Mouse (Mus musculus) midbrain, embryonic 16.5 days (tissue): ENCODE measurements around the gene Sulf2. TPM values are rescaled to one million over a fixed set of nuclear protein-coding genes. Genes with fewer than 3 reads are reported as not detected.
"Not testable (repeated sequence)": the region's sequence is repeated elsewhere in the genome, so short reads cannot be mapped to it uniquely, and the experiment has no call there.

Source experiments
- ATAC-seq: fragments of 200-750 bp; cut with Nextera tagmentation; 2 replicates; pipeline ENCODE4 v1.8.0; 2017; ENCODE audit warnings: moderate TSS enrichment
- H3K27ac ChIP-seq: fragments of 300-500 bp; sonication (generic); 2 replicates; pipeline ENCODE4 v1.5.1; 2014; ENCODE audit warnings: mild to moderate bottlenecking, low read length, mixed read lengths
- H3K27me3 ChIP-seq: fragments of 300-500 bp; sonication (generic); 2 replicates; pipeline ENCODE4 v1.6.1; 2014; ENCODE audit warnings: low read depth, low read length, mixed read lengths; ENCODE audit not compliant: control insufficient read depth, insufficient read depth
- H3K36me3 ChIP-seq: fragments of 300-500 bp; sonication (generic); 2 replicates; pipeline ENCODE4 v1.6.1; 2014; ENCODE audit warnings: mild to moderate bottlenecking, low read length, moderate library complexity, mixed read lengths; ENCODE audit not compliant: control insufficient read depth, insufficient read depth
- H3K4me1 ChIP-seq: fragments of 300-500 bp; sonication (generic); 2 replicates; pipeline ENCODE4 v1.6.1; 2014; ENCODE audit warnings: mild to moderate bottlenecking, low read length, mixed read lengths; ENCODE audit not compliant: control insufficient read depth, insufficient read depth
- H3K4me2 ChIP-seq: fragments of 300-500 bp; sonication (generic); 2 replicates; pipeline ENCODE4 v1.6.1; 2014; ENCODE audit warnings: mild to moderate bottlenecking, low read length, mixed read lengths
- H3K4me3 ChIP-seq: fragments of 300-500 bp; sonication (generic); 2 replicates; pipeline ENCODE4 v1.5.1; 2014; ENCODE audit warnings: low read depth, mild to moderate bottlenecking, low read length, moderate library complexity, mixed read lengths
- H3K9ac ChIP-seq: fragments of 300-500 bp; sonication (generic); 2 replicates; pipeline ENCODE4 v1.6.1; 2014; ENCODE audit warnings: low read depth, low read length, mixed read lengths
- H3K9me3 ChIP-seq: fragments of 300-500 bp; sonication (generic); replicated peaks from 2 replicates; pipeline ENCODE4 v1.6.1; 2014; ENCODE audit warnings: mild to moderate bottlenecking, low read length, mixed read lengths; ENCODE audit not compliant: control insufficient read depth, poor library complexity, severe bottlenecking
- WGBS: fragments of 180-500 bp; shearing (Covaris S2); extraction: QIAGEN DNeasy Blood & Tissue Kit; methylation state at CpG from one replicate; pipeline ENCODE4 v1.1.7; 2014; 5-methylcytosine and 5-hydroxymethylcytosine counted together
- polyA plus RNA-seq: library from polyadenylated mRNA; unstranded; fragments of >200 nt; fragmentation: Nextera tagmentation; extraction: Ambion mirVana; gene quantifications from 2 replicates; pipeline ENCODE4 v1.2.1, GENCODE M21; 2015

Sulf2 gene
- polyA plus RNA-seq, 1 experiment from 2014 or later, result 88.1 TPM

DNA sequence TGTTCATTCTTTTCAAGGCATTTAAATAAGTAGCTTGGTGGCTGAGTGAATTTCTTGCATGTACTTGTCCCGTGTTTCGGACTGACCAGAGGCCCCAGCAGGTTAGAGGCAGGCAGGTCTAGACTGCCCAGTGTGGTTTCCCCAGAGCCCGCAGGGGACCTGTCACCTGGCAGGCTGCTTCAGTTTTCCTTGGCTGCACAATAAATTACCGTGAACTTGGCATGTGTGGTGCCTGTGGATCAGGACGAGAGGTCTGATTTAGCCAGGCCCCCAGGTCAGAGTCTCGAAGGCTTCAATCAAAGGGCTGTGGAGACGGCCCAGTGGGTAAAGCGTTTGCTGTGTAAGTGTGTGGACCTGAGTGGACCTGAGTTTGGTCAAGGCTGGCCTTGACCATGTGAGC lies 35.4 kb upstream of the Sulf2 start:
- H3K4me2 ChIP-seq, result no peak overlapping the region
- 45% methylated on average over 8 of the region's 8 CpGs for WGBS
- H3K9ac ChIP-seq, result no peak overlapping the region
- no peaks in the 10 kb centered on the region for H3K9me3 ChIP-seq
- H3K27me3 ChIP-seq, result no peaks in the 10 kb centered on the region; the same call in 1 of the 2 replicates
- peaks cover 2% of the 10 kb centered on the region; the same call in 1 of the 2 replicates for H3K4me1 ChIP-seq
- H3K36me3 ChIP-seq, result no peaks in the 10 kb centered on the region
- no peak overlapping the region for H3K4me3 ChIP-seq
- no peak overlapping the region for H3K27ac ChIP-seq
- ATAC-seq, result no peak

DNA sequence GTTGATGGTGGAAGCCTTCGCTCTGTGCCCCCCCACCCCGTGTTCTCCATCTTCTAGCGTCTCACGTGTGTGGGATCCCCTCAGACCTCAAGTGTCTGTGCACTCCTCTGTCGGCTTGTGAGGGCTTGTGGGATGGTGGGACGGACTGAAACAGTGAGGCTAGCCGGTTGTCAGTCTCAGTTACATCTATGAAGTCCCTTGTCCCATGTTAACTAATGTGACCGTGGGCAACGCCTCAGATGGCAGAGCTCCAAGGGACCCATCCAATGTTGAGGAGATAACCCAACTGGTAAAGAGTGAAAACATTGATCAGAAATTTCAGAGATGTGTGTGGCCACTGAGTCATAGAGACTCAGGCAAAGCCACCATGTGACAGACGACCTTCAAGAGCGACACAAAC lies 33.7 kb upstream of the Sulf2 start:
- no peaks in the 10 kb centered on the region for H3K9me3 ChIP-seq
- no peak for ATAC-seq
- no peaks in the 10 kb centered on the region for H3K36me3 ChIP-seq
- H3K27me3 ChIP-seq, result no peaks in the 10 kb centered on the region; the same call in 1 of the 2 replicates
- H3K4me1 ChIP-seq, result peaks cover 2% of the 10 kb centered on the region; the same call in 1 of the 2 replicates
- H3K4me3 ChIP-seq, result no peak overlapping the region
- H3K9ac ChIP-seq, result no peak overlapping the region
- no peak overlapping the region for H3K27ac ChIP-seq
- WGBS, result 97% methylated on average over 11 of the region's 11 CpGs
- no peak overlapping the region for H3K4me2 ChIP-seq

GRCm38 (mm10) chr2:166187874-166188453 lies 32.5 kb upstream of the Sulf2 start:
- H3K4me3 ChIP-seq, H3K27me3 ChIP-seq, H3K9ac ChIP-seq, H3K9me3 ChIP-seq, H3K27ac ChIP-seq, ATAC-seq, H3K36me3 ChIP-seq, H3K4me2 ChIP-seq, H3K4me1 ChIP-seq: not testable (repeated sequence)
- 58% methylated on average over 8 of the region's 11 CpGs for WGBS

- H3K4me2 ChIP-seq, ATAC-seq, H3K27ac ChIP-seq, H3K4me3 ChIP-seq, H3K27me3 ChIP-seq, H3K36me3 ChIP-seq, H3K9me3 ChIP-seq, H3K4me1 ChIP-seq, H3K9ac ChIP-seq: not testable (repeated sequence)
- WGBS, result 43% methylated on average over 6 of the region's 8 CpGs
Observed at GRCm38 (mm10) chr2:166187319-166187718, 31.9 kb upstream of the Sulf2 start.

- no peaks in the 10 kb centered on the region for H3K9me3 ChIP-seq
- no peak overlapping the region for H3K4me2 ChIP-seq
- 89% methylated on average over 16 of the region's 16 CpGs for WGBS
- ATAC-seq, result no peak
- peaks cover 2% of the 10 kb centered on the region; the same call in 1 of the 2 replicates for H3K4me1 ChIP-seq
- no peak overlapping the region for H3K27ac ChIP-seq
- H3K9ac ChIP-seq, result no peak overlapping the region
- H3K27me3 ChIP-seq, result no peaks in the 10 kb centered on the region; the same call in 1 of the 2 replicates
- no peaks in the 10 kb centered on the region for H3K36me3 ChIP-seq
- H3K4me3 ChIP-seq, result no peak overlapping the region
Observed at GRCm38 (mm10) chr2:166186244-166186948, 30.9 kb upstream of the Sulf2 start.

GRCm38 (mm10) chr2:166185768-166186167 lies 30.3 kb upstream of the Sulf2 start:
- H3K4me2 ChIP-seq, result no peak overlapping the region
- H3K9ac ChIP-seq, result no peak overlapping the region
- no peak overlapping the region for H3K4me3 ChIP-seq
- no peaks in the 10 kb centered on the region for H3K9me3 ChIP-seq
- 81% methylated on average over 6 of the region's 6 CpGs for WGBS
- no peaks in the 10 kb centered on the region; the same call in 1 of the 2 replicates for H3K27me3 ChIP-seq
- H3K36me3 ChIP-seq, result no peaks in the 10 kb centered on the region
- no peak overlapping the region for H3K27ac ChIP-seq
- H3K4me1 ChIP-seq, result peaks cover 2% of the 10 kb centered on the region; the same call in 1 of the 2 replicates
- ATAC-seq, result no peak

- H3K27ac ChIP-seq, result no peak overlapping the region
- no peaks in the 10 kb centered on the region for H3K9me3 ChIP-seq
- WGBS, result 67% methylated on average over 6 of the region's 6 CpGs
- no peaks in the 10 kb centered on the region for H3K36me3 ChIP-seq
- H3K9ac ChIP-seq, result no peak overlapping the region
- ATAC-seq, result no peak
- H3K4me1 ChIP-seq, result peaks cover 11% of the 10 kb centered on the region
- no peaks in the 10 kb centered on the region; the same call in 1 of the 2 replicates for H3K27me3 ChIP-seq
- H3K4me3 ChIP-seq, result no peak overlapping the region
- no peak overlapping the region for H3K4me2 ChIP-seq
Observed at GRCm38 (mm10) chr2:166184417-166184816, 29.0 kb upstream of the Sulf2 start.

DNA sequence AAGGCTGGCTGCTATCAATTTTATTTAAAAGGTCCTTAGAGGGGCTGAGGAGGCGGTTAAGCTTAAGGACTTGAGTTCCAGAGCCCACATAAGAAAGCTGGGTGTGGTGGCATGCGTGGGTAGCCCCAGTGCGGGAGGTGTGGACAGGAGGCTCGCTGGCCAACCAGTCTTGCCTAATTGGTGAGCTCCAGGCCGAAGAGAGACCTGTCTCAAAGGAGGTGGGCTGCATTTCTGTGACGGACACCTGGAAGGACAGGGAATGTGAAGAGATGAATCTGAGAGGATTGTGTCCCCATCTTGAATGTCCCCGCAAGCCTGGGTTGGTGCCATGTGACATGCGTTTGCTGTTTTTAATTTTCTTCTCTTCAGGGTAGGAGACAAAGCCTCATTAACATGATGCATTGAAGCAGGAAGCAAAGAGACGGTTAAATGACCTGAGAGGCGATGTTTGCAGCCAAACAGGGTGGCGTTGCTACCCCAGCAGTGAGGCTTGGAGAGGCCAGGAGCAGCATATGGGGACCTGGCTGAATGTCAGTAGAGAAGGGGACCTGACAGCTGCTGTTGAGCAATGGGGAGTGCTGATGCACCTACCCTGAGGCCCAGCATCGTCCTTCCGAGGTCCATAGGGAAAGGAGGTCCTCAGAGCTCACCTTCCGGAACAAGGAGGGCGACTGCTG lies 26.7 kb upstream of the Sulf2 start:
- no peak overlapping the region for H3K27ac ChIP-seq
- no peak for ATAC-seq
- H3K9ac ChIP-seq, result no peak overlapping the region
- H3K4me1 ChIP-seq, result peaks cover 9% of the 10 kb centered on the region
- H3K27me3 ChIP-seq, result no peaks in the 10 kb centered on the region; the same call in 1 of the 2 replicates
- no peak overlapping the region for H3K4me3 ChIP-seq
- no peaks in the 10 kb centered on the region for H3K9me3 ChIP-seq
- WGBS, result 89% methylated on average over 15 of the region's 15 CpGs
- no peak overlapping the region for H3K4me2 ChIP-seq
- H3K36me3 ChIP-seq, result no peaks in the 10 kb centered on the region
